Mouse (Mus musculus): ENCODE data around the gene Zfp82. TPM values are rescaled to one million over a fixed set of nuclear protein-coding genes. Genes with fewer than 3 reads are reported as not detected.

Zfp82 gene
- total RNA-seq, 2 experiments from 2014 or later: 3.2 to 4.1 TPM

Small RNA genes lying within 50 kb of the gene (microRNA-seq; reads per million reads assigned to microRNA genes)
- 0 reads per million in 2 experiments for gene Gm23368

Other genes with a start within 250 kb of the Zfp82 start
- gene Zfp940, start 219.2 kb downstream of the Zfp82 start, total RNA-seq (2021): 10 to 100 TPM; 17.1 to 24.1 TPM
- gene Zfp420, start 212.9 kb downstream of the Zfp82 start, total RNA-seq (2021): 10 to 100 TPM; 14.0 to 14.4 TPM
- 10 to 100 TPM; 20.0 to 21.3 TPM for gene Zfp27, start 166.3 kb downstream of the Zfp82 start, total RNA-seq (2021)
- gene Zfp383, start 164.7 kb downstream of the Zfp82 start, total RNA-seq (2021): 1 to 10 TPM; 9.0 to 9.3 TPM
- gene Zfp74, start 118.8 kb downstream of the Zfp82 start, total RNA-seq (2021): 10 to 100 TPM; 21.3 to 22.0 TPM
- gene Zfp568, start 88.9 kb downstream of the Zfp82 start, total RNA-seq (2021): 1 to 10 TPM; 4.7 to 5.9 TPM
- 1 to 10 TPM; 8.5 to 8.7 TPM for gene Zfp14, start 21.5 kb downstream of the Zfp82 start, total RNA-seq (2021)
- gene Gm26920, start 17.5 kb upstream of the Zfp82 start, total RNA-seq (2021): 1 to 10 TPM in 1 of 2 experiments, not detected in 1; 2.2 TPM
- 10 to 100 TPM; 10.3 to 13.1 TPM for gene Zfp566, start 17.6 kb upstream of the Zfp82 start, total RNA-seq (2021)
- gene Zfp260, start 21.9 kb upstream of the Zfp82 start, total RNA-seq (2021): 10 to 100 TPM; 54.7 to 62.8 TPM
- 10 to 100 TPM; 28.0 to 32.8 TPM for gene Zfp382, start 49.0 kb upstream of the Zfp82 start, total RNA-seq (2021)
- 10 to 100 TPM; 52.7 to 56.3 TPM for gene Zfp146, start 96.8 kb upstream of the Zfp82 start, total RNA-seq (2021)
- 1 to 10 TPM; 5.3 to 5.6 TPM for gene Cox7a1, start 111.2 kb upstream of the Zfp82 start, total RNA-seq (2021)
- gene Capns1, start 125.9 kb upstream of the Zfp82 start, total RNA-seq (2021): 100 to 1,000 TPM; 215 to 229 TPM
- gene Polr2i, start 159.0 kb upstream of the Zfp82 start, total RNA-seq (2021): 10 to 100 TPM; 57.5 to 71.1 TPM
- 100 to 1,000 TPM; 157 to 171 TPM for gene Tbcb, start 159.4 kb upstream of the Zfp82 start, total RNA-seq (2021)
- gene Ovol3, start 162.8 kb upstream of the Zfp82 start, total RNA-seq (2021): not detected
- under 1 TPM in 1 of 2 experiments, not detected in 1; 0.27 TPM for gene Thap8, start 207.2 kb upstream of the Zfp82 start, total RNA-seq (2021)
- gene Wdr62, start 207.5 kb upstream of the Zfp82 start, total RNA-seq (2021): 1 to 10 TPM; 2.5 to 4.5 TPM
- 100 to 1,000 TPM; 572 to 600 TPM for gene Clip3, start 218.8 kb upstream of the Zfp82 start, total RNA-seq (2021)
- gene Alkbh6, start 235.8 kb upstream of the Zfp82 start, total RNA-seq (2021): 10 to 100 TPM; 41.6 to 45.5 TPM
- 1 to 10 TPM; 3.2 to 6.4 TPM for gene Syne4, start 241.9 kb upstream of the Zfp82 start, total RNA-seq (2021)
- under 1 TPM; 0.48 to 0.69 TPM for gene E130208F15Rik, start 248.8 kb upstream of the Zfp82 start, total RNA-seq (2021)

Measured in layer of hippocampus, postnatal 10 days (tissue).